ENCODE assay signal across 8 mouse cellular contexts in the genomic region with DNA sequence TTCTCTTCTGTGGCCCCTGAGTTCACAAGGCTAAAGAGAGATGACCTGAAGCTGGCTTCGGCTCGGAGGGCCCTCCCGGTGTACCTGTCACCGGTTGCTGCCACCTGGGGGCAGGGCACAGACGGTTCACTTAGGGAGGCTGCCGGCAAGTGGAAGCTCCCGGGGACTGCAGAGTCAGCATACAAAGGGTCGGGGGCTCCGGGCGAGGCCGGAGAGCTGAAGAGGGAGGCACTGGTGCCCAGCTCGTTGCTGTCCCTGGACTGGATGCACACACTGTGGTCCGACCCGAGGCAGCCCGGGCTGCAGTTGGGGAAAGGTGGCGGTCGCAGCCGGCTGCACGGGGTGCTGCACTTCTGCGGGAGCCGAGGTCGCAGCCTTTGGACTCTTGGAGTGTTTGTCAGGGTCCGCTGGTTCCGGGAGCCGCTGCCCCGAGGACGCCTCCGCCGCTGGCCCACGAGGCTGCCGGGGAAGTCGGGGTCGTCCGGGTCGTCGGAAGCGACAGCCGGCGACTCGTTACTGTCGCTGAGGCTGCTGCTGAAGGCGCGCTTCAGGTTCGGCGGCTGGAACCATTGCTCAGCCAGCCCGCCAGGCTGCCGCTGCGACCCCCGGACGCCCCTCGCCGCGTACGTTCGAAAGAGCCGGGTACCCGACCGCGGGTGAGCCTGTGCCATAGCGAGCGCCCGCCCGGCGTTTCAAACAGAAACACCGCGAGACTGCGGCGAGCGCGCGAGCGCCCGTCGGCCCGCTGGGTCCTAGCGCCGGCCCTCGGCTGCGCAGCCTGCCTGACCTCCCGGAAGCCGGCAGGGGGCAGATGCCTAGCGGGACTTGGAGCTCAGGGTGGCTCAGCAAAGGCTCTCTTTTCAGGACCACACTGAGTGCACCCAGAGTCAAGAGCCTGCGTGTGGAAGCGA. TPM values are rescaled to one million over a fixed set of nuclear protein-coding genes. Genes with fewer than 3 reads are reported as not detected.
A peak's percentile ranks its signal among the peaks of the same experiment; 100 is the strongest.
DNase-seq lines count a peak whose midpoint lies in the region; ATAC-seq lines count a peak whose summit lies in the region.

Haspin (minus strand) TSS at position 704 of the 911 bp plus-strand sequence.

- H3K9ac ChIP-seq in intestine, embryonic 14.5 days (ENCODE audit: low read length), result peak within 1 kb of the TSS; percentile 65

- peaks cover 27% of the 10 kb centered on the region for H3K4me1 ChIP-seq in intestine, embryonic 14.5 days (replicated peaks; ENCODE audit: control insufficient read depth, insufficient read depth, low read length)

- peak within 1 kb of the TSS; percentile 67 for H3K4me2 ChIP-seq in intestine, embryonic 14.5 days (ENCODE audit: low read length)

- H3K9me3 ChIP-seq in intestine, embryonic 14.5 days (ENCODE audit: control insufficient read depth, low read length), result no peaks in the 10 kb centered on the region

- no peak within 1 kb of the TSS for H3K27ac ChIP-seq in intestine, embryonic 14.5 days (ENCODE audit: low read depth)

- H3K4me3 ChIP-seq in intestine, embryonic 14.5 days (ENCODE audit: low read depth, low read length), result peak within 1 kb of the TSS; percentile 72

- ATAC-seq in intestine, embryonic 14.5 days (replicated peaks; ENCODE audit: low FRiP score, low TSS enrichment, low read depth), result peak; percentile 94

- peak; percentile 88 for DNase-seq in adipocyte (ENCODE audit: low spot score)
- DNase-seq in embryo, embryonic 10 days (ENCODE audit: low spot score), result peak; percentile 91
- peak; percentile 93 for DNase-seq in gastrocnemius, postnatal 14 days
- peak; percentile 96 for DNase-seq in intestine, embryonic 14.5 days (ENCODE audit: low spot score)
- peak; percentile 89 for DNase-seq in left cerebral cortex, postnatal 14 days (ENCODE audit: low spot score in 2 of 2)
- peak; percentile 94 for DNase-seq in mesoderm, embryonic 11.5 days (ENCODE audit: low read depth, low spot score)
- peak; percentile 63 to 77 for DNase-seq in right cerebral cortex, postnatal 36 days (ENCODE audit: low spot score in 2 of 2)
- peak; percentile 89 for DNase-seq in yolk sac, embryonic 10.5 days (ENCODE audit: low spot score)

- intact Hi-C loops in gastrocnemius, postnatal 14 days (cut with DNase I; ENCODE audit: low total_unique reads), result loop anchor here (5.0 kb wide), 1 partner anchor 39 kb away; the partner anchor contains the start of genes Emc6 and Tax1bp3
- intact Hi-C loops in left cerebral cortex, postnatal 14 days (cut with DNase I), result loop anchor here (1.0 to 2.0 kb wide), 2 partner anchors 143 to 1233 kb away; no protein-coding TSS in a partner anchor

- under 1% methylated on average over 84 of the region's 84 CpGs for WGBS in intestine, embryonic 14.5 days

- H3K27me3 ChIP-seq in intestine, embryonic 14.5 days (replicated peaks; ENCODE audit: control insufficient read depth, insufficient read depth, low read length), result no peaks in the 10 kb centered on the region

- peaks cover 10% of the 10 kb centered on the region; the same call in 1 of the 2 replicates for H3K36me3 ChIP-seq in intestine, embryonic 14.5 days (ENCODE audit: control insufficient read depth, insufficient read depth, low read length)

RNA-seq across cellular contexts. Expression of gene Haspin, which starts in this region (rescaled TPM):
- total RNA-seq in gastrocnemius, postnatal 14 days (2021), result under 1 TPM; 0.51 to 0.76 TPM
- polyA plus RNA-seq in intestine, embryonic 14.5 days (2014; fragmentation: Nextera tagmentation; extraction: Ambion mirVana), result 16.0 and 16.3 TPM in 2 replicates
- under 1 TPM; 0.40 to 0.61 TPM for total RNA-seq in left cerebral cortex, postnatal 14 days (2021)

Comparison
In these comparisons a context has a peak if more than half of its experiments do, and no peak if none do; other contexts are left out.
1. Peak in DNase-seq in gastrocnemius, postnatal 14 days; RNA of the gene not detected or under 1 TPM.
2. Peak in DNase-seq in left cerebral cortex, postnatal 14 days; RNA of the gene not detected or under 1 TPM.